Mouse (Mus musculus) cortical plate, adult 2 months (tissue): ENCODE measurements around the gene Pitpnb.

Experiments used
- CTCF ChIP-seq: fragments of 200-500 bp; IDR thresholded peaks from 2 replicates; pipeline ENCODE4 v1.5.1; 2011; ENCODE audit warnings: mild to moderate bottlenecking, control low read depth, low read length; ENCODE audit not compliant: insufficient read depth; ENCODE audit errors: extremely low read depth
- POLR2A ChIP-seq: fragments of 200-500 bp; IDR thresholded peaks from 2 replicates; pipeline ENCODE4 v1.6.1; 2011; ENCODE audit warnings: mild to moderate bottlenecking, low read length, control low read depth; ENCODE audit not compliant: insufficient read depth; ENCODE audit errors: extremely low read depth

DNA sequence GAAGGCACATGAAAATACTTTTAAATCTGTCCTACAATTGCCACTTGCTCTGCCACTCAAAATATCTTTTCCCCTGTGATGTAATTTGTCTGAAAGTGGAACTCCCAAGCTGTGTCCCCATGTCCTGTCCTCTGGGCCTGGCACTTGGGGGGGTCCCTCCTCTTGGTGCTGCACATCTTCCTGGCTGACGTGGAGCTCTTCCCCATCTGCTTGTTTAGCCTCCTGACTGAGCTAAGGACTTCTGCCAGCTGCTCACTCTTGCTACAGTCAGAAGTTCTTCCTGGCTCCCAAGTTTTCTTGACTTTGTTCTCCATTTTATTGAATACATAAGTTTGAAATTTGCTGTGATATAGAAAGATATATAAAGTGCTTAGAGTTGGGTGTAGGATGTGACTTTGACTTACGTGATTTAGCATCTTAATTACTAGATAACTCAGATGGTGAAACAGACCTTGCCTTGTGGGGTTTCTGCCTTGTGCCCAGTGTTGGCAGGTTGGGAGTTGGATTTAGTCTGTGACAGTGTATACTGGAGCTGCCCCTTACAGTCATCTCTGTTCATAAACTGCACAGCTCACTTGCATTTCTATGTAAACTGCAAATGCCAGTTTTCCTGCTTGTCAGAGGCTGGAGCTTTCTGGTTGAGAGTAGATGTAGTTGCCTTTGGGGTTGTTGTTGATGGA, 14.3 kb downstream of the Pitpnb start:
- no peak for TF ChIP-seq POLR2A
- no peak for TF ChIP-seq CTCF
